Mouse (Mus musculus): Measurements from ENCODE around the gene Erc1. TPM values are rescaled to one million over a fixed set of nuclear protein-coding genes. Genes with fewer than 3 reads are reported as not detected.
A peak's percentile ranks its signal among the peaks of the same experiment; 100 is the strongest.

The Erc1 gene
- polyA plus RNA-seq, 1 experiment from 2014 or later: 3.9 TPM

GRCm38 (mm10) chr6:119554439-119554838 lies 293.5 kb downstream of the Erc1 start:
- DNase-seq (no peak), ATAC-seq (ENCODE audit: low read depth) (no peak)
- no peak overlapping the region for H3K9ac ChIP-seq
- 0 out of 2 replicates have a peak, but pooled peaks cover 2% of the 10 kb centered on the region for H3K4me1 ChIP-seq (replicated peaks)
- 66% methylated on average over 8 of the region's 8 CpGs for WGBS (ENCODE audit: insufficient replicate concordance)
- no peaks in the 10 kb centered on the region for H3K9me3 ChIP-seq (replicated peaks)
- H3K27ac ChIP-seq: no peak overlapping the region
- no peaks in the 10 kb centered on the region for H3K36me3 ChIP-seq
- H3K27me3 ChIP-seq: no peaks in the 10 kb centered on the region
- H3K4me2 ChIP-seq: no peak overlapping the region
- H3K4me3 ChIP-seq (replicated peaks): no peak overlapping the region

- no peaks in the 10 kb centered on the region; the same call in 1 of the 2 replicates for H3K4me1 ChIP-seq (replicated peaks)
- ATAC-seq (ENCODE audit: low read depth): no peak
- H3K36me3 ChIP-seq: no peaks in the 10 kb centered on the region
- WGBS (ENCODE audit: insufficient replicate concordance): 1% methylated on average over 14 of the region's 14 CpGs
- H3K4me2 ChIP-seq: peak overlapping the region; percentile 72
- no peak overlapping the region for H3K27ac ChIP-seq
- peaks cover 70% of the 10 kb centered on the region for H3K27me3 ChIP-seq
- no peak for DNase-seq
- H3K9me3 ChIP-seq (replicated peaks): no peaks in the 10 kb centered on the region
- H3K4me3 ChIP-seq (replicated peaks): peak overlapping the region; percentile 58
- 0 out of 2 replicates have a peak overlapping the region, but pooled peaks have one; percentile 37 for H3K9ac ChIP-seq
Measured at GRCm38 (mm10) chr6:119544518-119544864, 303.5 kb downstream of the Erc1 start.

GRCm38 (mm10) chr6:119543803-119544517 lies 304.0 kb downstream of the Erc1 start, which contains the start of gene Wnt5b:
Wnt5b (minus strand) TSS chr6:119544347.
- no peaks in the 10 kb centered on the region for H3K9me3 ChIP-seq (replicated peaks)

GRCm38 (mm10) chr6:119543456-119543802 lies 304.5 kb downstream of the Erc1 start:
- ATAC-seq (ENCODE audit: low read depth) (no peak), DNase-seq (no peak)
- peak overlapping the region; percentile 72 for H3K4me2 ChIP-seq
- H3K9ac ChIP-seq: 0 out of 2 replicates have a peak overlapping the region, but pooled peaks have one; percentile 6
- H3K4me1 ChIP-seq (replicated peaks): no peaks in the 10 kb centered on the region; the same call in 1 of the 2 replicates
- H3K9me3 ChIP-seq (replicated peaks): no peaks in the 10 kb centered on the region
- no peaks in the 10 kb centered on the region for H3K36me3 ChIP-seq
- 2% methylated on average over 29 of the region's 30 CpGs for WGBS (ENCODE audit: insufficient replicate concordance)
- peaks cover 70% of the 10 kb centered on the region for H3K27me3 ChIP-seq
- H3K4me3 ChIP-seq (replicated peaks): peak overlapping the region; percentile 58
- no peak overlapping the region for H3K27ac ChIP-seq

More at GRCm38 (mm10) chr6:119543803-119544517, 304.0 kb downstream of the Erc1 start, which contains the start of gene Wnt5b:
- Histone ChIP-seq H3K9ac (0 out of 2 replicates have a peak within 1 kb of the TSS, but pooled peaks have one; percentile 37), H3K4me2 (peak within 1 kb of the TSS; percentile 72), H3K4me3 (replicated peaks) (peak within 1 kb of the TSS; percentile 58), H3K36me3 (no peaks in the 10 kb centered on the region), H3K4me1 (replicated peaks) (no peaks in the 10 kb centered on the region; the same call in 1 of the 2 replicates), H3K27ac (no peak within 1 kb of the TSS), H3K27me3 (peaks cover 70% of the 10 kb centered on the region)
- no peak for ATAC-seq (ENCODE audit: low read depth)
- WGBS (ENCODE audit: insufficient replicate concordance): under 1% methylated on average over 95 of the region's 120 CpGs
- no peak for DNase-seq

- ATAC-seq (ENCODE audit: low read depth) (no peak), DNase-seq (no peak)
- H3K4me3 ChIP-seq (replicated peaks): no peak overlapping the region
- no peaks in the 10 kb centered on the region for H3K36me3 ChIP-seq
- H3K9ac ChIP-seq: no peak overlapping the region
- WGBS (ENCODE audit: insufficient replicate concordance): 74% methylated on average over 12 of the region's 12 CpGs
- no peaks in the 10 kb centered on the region for H3K4me1 ChIP-seq (replicated peaks)
- peaks cover 6% of the 10 kb centered on the region for H3K27me3 ChIP-seq
- H3K4me2 ChIP-seq: no peak overlapping the region
- no peak overlapping the region for H3K27ac ChIP-seq
- H3K9me3 ChIP-seq (replicated peaks): no peaks in the 10 kb centered on the region
Measured at GRCm38 (mm10) chr6:119535867-119536266, 312.1 kb downstream of the Erc1 start.

- Histone ChIP-seq H3K36me3 (no peaks in the 10 kb centered on the region), H3K27ac (no peak overlapping the region), H3K4me3 (replicated peaks) (no peak overlapping the region), H3K4me1 (replicated peaks) (no peaks in the 10 kb centered on the region), H3K9me3 (replicated peaks) (no peaks in the 10 kb centered on the region), H3K9ac (no peak overlapping the region), H3K4me2 (no peak overlapping the region), H3K27me3 (no peaks in the 10 kb centered on the region)
- no peak for ATAC-seq (ENCODE audit: low read depth)
- no peak for DNase-seq
- WGBS (ENCODE audit: insufficient replicate concordance): 60% methylated on average over 9 of the region's 9 CpGs
Measured at GRCm38 (mm10) chr6:119533170-119533709, 314.7 kb downstream of the Erc1 start.

- Histone ChIP-seq H3K9ac (no peak overlapping the region), H3K4me1 (replicated peaks) (no peaks in the 10 kb centered on the region), H3K4me3 (replicated peaks) (no peak overlapping the region), H3K27ac (no peak overlapping the region), H3K27me3 (no peaks in the 10 kb centered on the region), H3K9me3 (replicated peaks) (no peaks in the 10 kb centered on the region), H3K4me2 (no peak overlapping the region), H3K36me3 (no peaks in the 10 kb centered on the region)
- WGBS (ENCODE audit: insufficient replicate concordance): 36% methylated on average over 3 of the region's 3 CpGs
- no peak for ATAC-seq (ENCODE audit: low read depth)
- no peak for DNase-seq
Measured at GRCm38 (mm10) chr6:119529659-119530058, 318.3 kb downstream of the Erc1 start.

GRCm38 (mm10) chr6:119526498-119526897 lies 321.5 kb downstream of the Erc1 start:
- H3K27ac ChIP-seq: no peak overlapping the region
- no peak overlapping the region for H3K9ac ChIP-seq
- H3K4me3 ChIP-seq (replicated peaks): no peak overlapping the region
- H3K4me1 ChIP-seq (replicated peaks): no peaks in the 10 kb centered on the region
- H3K27me3 ChIP-seq: no peaks in the 10 kb centered on the region
- DNase-seq: no peak
- H3K4me2 ChIP-seq: no peak overlapping the region
- H3K36me3 ChIP-seq: no peaks in the 10 kb centered on the region
- H3K9me3 ChIP-seq (replicated peaks): no peaks in the 10 kb centered on the region
- no peak for ATAC-seq (ENCODE audit: low read depth)
- 54% methylated on average over 5 of the region's 5 CpGs for WGBS (ENCODE audit: insufficient replicate concordance)

GRCm38 (mm10) chr6:119521931-119522391 lies 326.0 kb downstream of the Erc1 start:
- Histone ChIP-seq H3K9ac (no peak overlapping the region), H3K4me1 (replicated peaks) (no peaks in the 10 kb centered on the region), H3K36me3 (no peaks in the 10 kb centered on the region), H3K27ac (no peak overlapping the region), H3K27me3 (no peaks in the 10 kb centered on the region), H3K9me3 (replicated peaks) (no peaks in the 10 kb centered on the region), H3K4me3 (replicated peaks) (no peak overlapping the region), H3K4me2 (no peak overlapping the region)
- ATAC-seq (ENCODE audit: low read depth) (no peak), DNase-seq (no peak)
- WGBS (ENCODE audit: insufficient replicate concordance): 22% methylated on average over 3 of the region's 3 CpGs

GRCm38 (mm10) chr6:119521482-119521900 lies 326.5 kb downstream of the Erc1 start:
- DNase-seq (no peak), ATAC-seq (ENCODE audit: low read depth) (no peak)
- H3K9ac ChIP-seq: no peak overlapping the region
- H3K4me2 ChIP-seq: no peak overlapping the region
- H3K27ac ChIP-seq: no peak overlapping the region
- no peaks in the 10 kb centered on the region for H3K4me1 ChIP-seq (replicated peaks)
- H3K27me3 ChIP-seq: no peaks in the 10 kb centered on the region
- 54% methylated on average over 3 of the region's 3 CpGs for WGBS (ENCODE audit: insufficient replicate concordance)
- H3K36me3 ChIP-seq: no peaks in the 10 kb centered on the region
- H3K4me3 ChIP-seq (replicated peaks): no peak overlapping the region
- no peaks in the 10 kb centered on the region for H3K9me3 ChIP-seq (replicated peaks)
